Mouse (Mus musculus) adrenal gland, adult 2 months (tissue): ENCODE measurements around the gene Lhfpl3. TPM values are rescaled to one million over a fixed set of nuclear protein-coding genes. Genes with fewer than 3 reads are reported as not detected.
A peak's percentile ranks its signal among the peaks of the same experiment; 100 is the strongest.

Experiments
- DNase-seq: peaks from one replicate; pipeline ENCODE4 v3.0.0; 2021
- polyA plus RNA-seq: library from polyadenylated mRNA; depleted of rRNA; stranded (reverse); fragments of >200 nt; gene quantifications from 2 replicates; pipeline ENCODE4 v1.2.3, GENCODE M21; 2012
- total RNA-seq, 2 experiments: library from RNA; stranded (reverse); gene quantifications; 2 replicates each; pipeline ENCODE4 v1.2.3; 2021

The Lhfpl3 gene
- total and polyA plus RNA-seq, 3 experiments, result 0.83 to 1.9 (median 1.0) TPM

- DNase-seq, result no peak
Measured at GRCm38 (mm10) chr5:22928746-22929145, 182.9 kb downstream of the Lhfpl3 start.

- no peak for DNase-seq
Measured at GRCm38 (mm10) chr5:22943306-22943705, 197.4 kb downstream of the Lhfpl3 start.

- DNase-seq, result peak; percentile 6
Measured at GRCm38 (mm10) chr5:22963300-22963699, 217.4 kb downstream of the Lhfpl3 start.

- DNase-seq, result no peak
Measured at GRCm38 (mm10) chr5:22986771-22987170, 240.9 kb downstream of the Lhfpl3 start.

- no peak for DNase-seq
Measured at GRCm38 (mm10) chr5:22999811-23000210, 254.0 kb downstream of the Lhfpl3 start.

GRCm38 (mm10) chr5:23003123-23003797, 257.4 kb downstream of the Lhfpl3 start:
- no peak for DNase-seq

GRCm38 (mm10) chr5:23006207-23006606, 260.3 kb downstream of the Lhfpl3 start:
- no peak for DNase-seq

GRCm38 (mm10) chr5:23010460-23010859, 264.6 kb downstream of the Lhfpl3 start:
- DNase-seq, result no peak

GRCm38 (mm10) chr5:23013997-23014396, 268.1 kb downstream of the Lhfpl3 start:
- no peak for DNase-seq

GRCm38 (mm10) chr5:23015587-23016335, 269.9 kb downstream of the Lhfpl3 start:
- DNase-seq, result no peak

- DNase-seq, result peak; percentile 14
Measured at GRCm38 (mm10) chr5:23034944-23035726, 289.3 kb downstream of the Lhfpl3 start.

GRCm38 (mm10) chr5:23035727-23036029, 289.8 kb downstream of the Lhfpl3 start:
- DNase-seq, result no peak

GRCm38 (mm10) chr5:23040429-23040828, 294.6 kb downstream of the Lhfpl3 start:
- no peak for DNase-seq

- no peak for DNase-seq
Measured at GRCm38 (mm10) chr5:23042862-23043261, 297.0 kb downstream of the Lhfpl3 start.

- DNase-seq, result no peak
Measured at GRCm38 (mm10) chr5:23049083-23049663, 303.3 kb downstream of the Lhfpl3 start.

- DNase-seq, result no peak
Measured at GRCm38 (mm10) chr5:23051458-23051857, 305.6 kb downstream of the Lhfpl3 start.

GRCm38 (mm10) chr5:23094894-23095293, 349.0 kb downstream of the Lhfpl3 start:
- no peak for DNase-seq

- DNase-seq, result no peak
Measured at GRCm38 (mm10) chr5:23106536-23106935, 360.7 kb downstream of the Lhfpl3 start.

GRCm38 (mm10) chr5:23111307-23111706, 365.4 kb downstream of the Lhfpl3 start:
- DNase-seq, result no peak

- DNase-seq, result no peak
Measured at GRCm38 (mm10) chr5:23114249-23114648, 368.4 kb downstream of the Lhfpl3 start.

GRCm38 (mm10) chr5:23126851-23127250, 381.0 kb downstream of the Lhfpl3 start:
- no peak for DNase-seq

GRCm38 (mm10) chr5:23140183-23140921, 394.5 kb downstream of the Lhfpl3 start:
- peak; percentile 19 for DNase-seq
